Mouse (Mus musculus): ENCODE results near the gene Zfp609.
"Not testable (repeated sequence)": the region's sequence is repeated elsewhere in the genome, so short reads cannot be mapped to it uniquely, and the experiment has no call there.

Zfp609 gene

DNA sequence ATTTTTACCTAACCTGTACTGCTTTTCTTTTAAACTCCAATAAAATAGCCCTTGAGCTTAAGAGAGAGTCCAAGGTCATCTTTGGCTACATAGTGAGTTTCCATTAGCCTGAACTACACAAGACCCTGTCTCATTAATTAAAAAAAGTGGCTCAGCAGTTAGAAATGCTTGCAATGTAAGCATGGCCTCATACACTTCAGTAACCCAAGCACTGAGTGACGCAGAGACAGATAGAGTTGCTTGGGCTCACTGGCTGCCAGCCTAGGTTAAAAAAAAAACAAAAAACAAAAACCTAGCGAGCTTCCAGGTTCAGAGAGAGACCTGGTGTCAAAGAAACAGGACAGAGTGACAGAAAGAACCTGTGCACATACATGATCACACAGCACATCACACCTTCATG, 14.5 kb downstream of the Zfp609 start:
- no peak for DNase-seq (ENCODE audit: low read depth)

DNA sequence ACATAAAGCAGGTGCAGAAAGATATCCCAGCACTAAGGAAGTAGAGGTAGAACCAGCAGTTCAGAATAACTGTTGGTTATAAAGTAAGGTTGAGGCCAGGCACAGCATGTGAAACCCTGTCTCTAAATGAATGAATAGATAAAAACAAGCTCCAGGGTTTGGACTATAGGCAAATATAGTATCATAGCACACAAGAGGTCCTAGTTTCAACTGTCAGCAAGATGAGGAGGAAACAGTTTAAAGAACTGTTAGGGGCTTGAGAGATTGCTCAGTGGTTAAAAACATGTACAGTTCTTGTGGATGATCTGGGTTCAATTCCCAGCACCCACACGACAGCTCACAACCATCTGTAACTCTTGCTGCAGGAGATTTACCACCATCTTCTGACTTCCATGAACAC, 15.6 kb downstream of the Zfp609 start:
- DNase-seq (ENCODE audit: low read depth), result no peak

DNA sequence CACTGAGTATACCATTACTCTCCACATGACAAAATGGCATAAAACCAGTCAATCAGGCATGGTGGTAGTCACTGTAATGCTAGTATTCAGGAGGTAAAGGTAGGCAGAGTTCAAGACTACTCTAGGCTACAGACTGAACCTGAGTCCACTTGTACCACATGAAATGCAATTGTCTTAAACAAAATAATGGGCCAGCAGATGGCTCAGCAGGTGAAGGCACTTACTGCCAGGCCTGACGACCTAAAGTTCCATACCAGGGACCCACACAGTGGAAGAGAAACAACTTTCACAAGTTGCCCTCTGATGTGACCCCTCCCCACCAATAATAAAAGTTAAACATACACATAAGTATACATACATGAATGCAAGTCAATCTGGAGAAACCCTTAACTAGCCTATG, 19.5 kb downstream of the Zfp609 start:
- DNase-seq (ENCODE audit: low read depth), result no peak

GRCm38 (mm10) chr9:65807251-65807650, 20.1 kb downstream of the Zfp609 start:
- no peak for DNase-seq (ENCODE audit: low read depth)

GRCm38 (mm10) chr9:65799770-65800169, 27.6 kb downstream of the Zfp609 start:
- DNase-seq (ENCODE audit: low read depth), result no peak

GRCm38 (mm10) chr9:65795651-65796050, 31.7 kb downstream of the Zfp609 start:
- DNase-seq (ENCODE audit: low read depth), result no peak

- no peak for DNase-seq (ENCODE audit: low read depth)
These were observed 33.1 kb downstream of the Zfp609 start for GRCm38 (mm10) chr9:65794313-65794712.

GRCm38 (mm10) chr9:65793506-65793905, 33.9 kb downstream of the Zfp609 start:
- no peak for DNase-seq (ENCODE audit: low read depth)

- no peak for DNase-seq (ENCODE audit: low read depth)
These were observed 34.3 kb downstream of the Zfp609 start for GRCm38 (mm10) chr9:65793086-65793485.

DNA sequence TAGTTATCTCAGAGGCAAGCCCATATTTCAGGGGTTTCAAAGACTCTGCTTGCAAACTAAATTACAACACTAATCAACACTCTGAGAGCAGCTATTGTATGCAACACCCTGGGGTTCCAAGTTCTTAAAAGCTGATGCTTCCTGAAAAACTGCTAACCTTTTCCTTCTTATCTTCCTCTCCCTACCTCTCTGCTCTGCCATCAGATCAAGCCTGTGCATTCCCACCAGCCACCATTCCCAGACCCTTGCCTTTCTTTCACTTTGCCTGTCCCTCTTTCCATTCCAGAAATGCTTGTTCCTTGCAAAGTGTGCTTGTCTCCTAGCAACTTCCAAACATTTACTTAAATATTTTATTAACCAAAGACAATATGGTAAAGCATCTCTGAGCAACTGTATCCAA, 35.5 kb downstream of the Zfp609 start:
- no peak for DNase-seq (ENCODE audit: low read depth)

DNA sequence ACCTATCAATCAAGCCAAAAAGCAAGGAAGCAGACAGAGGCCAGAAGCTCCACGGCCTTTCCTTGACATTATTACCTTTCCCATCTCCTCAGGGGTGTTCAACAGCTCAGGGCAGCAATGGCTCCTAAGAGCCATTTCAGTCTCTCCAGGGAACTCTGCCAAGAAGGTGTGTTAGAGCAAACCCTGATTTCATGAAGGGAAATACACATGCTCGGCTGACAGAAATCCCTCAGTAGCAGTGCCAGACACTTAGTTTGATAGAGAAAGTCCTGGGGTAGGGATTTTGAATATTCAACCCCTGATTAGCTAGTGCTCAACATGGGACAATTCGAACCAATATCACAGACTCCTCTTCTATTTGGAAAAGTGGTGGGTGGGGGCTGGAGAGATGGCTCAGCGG, 36.3 kb downstream of the Zfp609 start:
- DNase-seq (ENCODE audit: low read depth), result no peak

GRCm38 (mm10) chr9:65789788-65790187, 37.6 kb downstream of the Zfp609 start:
- no peak for DNase-seq (ENCODE audit: low read depth)

DNA sequence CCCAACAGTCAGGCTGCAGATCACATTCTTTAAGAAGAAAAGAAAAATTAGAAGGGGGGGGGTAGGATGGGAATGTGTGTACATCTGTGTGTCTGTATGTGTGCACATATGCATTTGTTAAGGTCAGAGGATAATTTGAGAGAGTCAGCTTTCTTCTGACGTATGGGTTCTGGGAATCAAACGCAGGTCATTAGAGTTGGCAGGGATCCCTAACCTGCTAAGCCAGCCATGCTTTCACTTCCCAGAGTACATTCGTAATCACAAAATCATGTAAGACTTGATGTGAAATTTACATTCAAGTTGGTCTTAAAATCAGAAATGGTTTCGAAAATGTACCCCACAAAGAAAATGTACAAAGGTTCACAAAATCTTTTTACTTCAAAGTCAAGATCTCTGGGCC, 38.8 kb downstream of the Zfp609 start:
- no peak for DNase-seq (ENCODE audit: low read depth)

DNA sequence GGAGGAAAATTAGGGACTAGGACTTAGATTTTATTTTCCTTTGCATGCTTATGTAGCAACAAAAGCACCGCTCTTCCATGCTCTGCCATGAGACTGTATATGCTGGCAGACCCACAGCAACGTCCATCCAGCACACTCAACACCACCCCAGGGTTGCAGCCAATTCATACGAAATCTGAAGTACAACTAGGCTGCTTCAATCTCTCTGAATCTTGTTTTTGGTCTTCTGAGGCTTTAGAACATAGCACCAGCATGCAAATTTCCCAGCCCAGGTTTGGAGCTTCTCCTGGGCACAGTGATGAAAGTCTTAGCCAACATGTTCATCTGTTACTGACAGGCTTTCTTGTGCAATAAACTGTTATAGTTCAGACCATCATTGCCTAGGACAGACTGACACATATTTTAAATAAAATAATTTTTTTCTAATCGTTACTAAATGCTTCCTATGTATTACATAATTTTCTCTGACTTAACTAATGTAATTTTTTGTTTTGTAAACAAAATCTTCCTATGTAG, 39.5 kb downstream of the Zfp609 start:
- DNase-seq (ENCODE audit: low read depth), result no peak

DNA sequence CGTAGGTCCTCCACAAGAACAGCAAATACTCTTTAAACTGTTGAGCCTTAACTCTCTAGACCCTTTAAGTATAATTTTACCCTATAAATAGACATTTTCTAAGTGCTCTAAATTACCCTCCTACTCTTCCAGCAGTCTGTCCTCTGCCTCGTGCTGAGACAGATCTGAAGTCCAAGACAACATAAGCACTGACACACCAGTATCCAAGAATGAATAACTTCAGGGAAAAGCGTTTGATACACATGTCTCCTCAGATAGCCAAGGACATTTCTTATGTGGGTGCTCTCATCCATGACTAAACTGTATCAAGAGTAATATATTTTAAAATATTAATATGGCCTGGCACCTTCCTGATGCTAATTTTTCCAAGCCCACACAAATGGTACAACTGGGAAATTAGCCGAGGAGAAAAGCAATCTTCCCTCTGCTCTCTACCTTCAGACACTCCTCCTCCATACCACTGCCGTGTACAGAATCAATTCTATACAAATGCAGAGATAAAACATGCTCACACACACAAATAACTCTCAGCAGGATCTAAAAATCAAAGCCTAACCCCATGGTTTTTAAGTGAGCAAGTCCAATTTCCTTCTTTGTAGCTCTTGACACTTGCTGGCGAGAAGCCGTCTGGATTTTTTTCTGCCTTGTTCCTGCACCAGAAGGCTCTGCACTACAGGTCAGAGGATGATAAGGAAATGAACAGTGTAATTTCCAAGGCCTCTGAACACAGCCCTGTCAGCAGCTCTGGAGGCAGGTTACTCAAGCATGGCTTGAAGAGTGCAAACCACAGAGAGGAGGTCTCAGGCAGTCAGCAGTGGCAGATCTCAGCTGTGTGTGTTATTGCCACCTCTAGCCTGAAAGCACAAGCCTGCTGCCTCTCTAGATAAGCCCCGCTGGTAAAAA, 40.2 kb downstream of the Zfp609 start:
- peak; percentile 53 for DNase-seq (ENCODE audit: low read depth)

- DNase-seq (ENCODE audit: low read depth), result no peak
These were observed 41.5 kb downstream of the Zfp609 start for GRCm38 (mm10) chr9:65785772-65786368.

DNA sequence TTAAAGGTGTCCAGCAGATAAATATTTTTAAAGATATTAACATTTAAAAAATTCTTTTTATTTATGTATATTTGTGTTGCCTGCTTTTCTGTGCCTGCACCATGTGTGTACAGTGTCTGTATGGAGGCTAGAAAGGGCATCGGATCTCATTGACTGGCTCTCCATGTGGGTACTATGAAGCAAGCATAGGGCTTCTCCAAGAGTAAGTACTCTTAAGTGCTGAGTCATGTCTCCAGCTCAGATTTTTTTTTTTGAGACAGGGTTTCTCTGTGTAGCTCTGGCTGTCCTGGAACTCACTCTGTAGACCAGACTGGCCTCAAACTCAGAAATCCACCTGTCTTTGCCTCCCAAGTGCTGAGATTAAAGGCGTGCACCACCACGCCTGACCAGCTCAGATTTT, 47.7 kb downstream of the Zfp609 start:
- DNase-seq (ENCODE audit: low read depth), result not testable (repeated sequence)

GRCm38 (mm10) chr9:65776874-65777432, 50.4 kb downstream of the Zfp609 start:
- DNase-seq (ENCODE audit: low read depth), result no peak

- DNase-seq (ENCODE audit: low read depth), result no peak
These were observed 51.1 kb downstream of the Zfp609 start for GRCm38 (mm10) chr9:65776137-65776872.

DNA sequence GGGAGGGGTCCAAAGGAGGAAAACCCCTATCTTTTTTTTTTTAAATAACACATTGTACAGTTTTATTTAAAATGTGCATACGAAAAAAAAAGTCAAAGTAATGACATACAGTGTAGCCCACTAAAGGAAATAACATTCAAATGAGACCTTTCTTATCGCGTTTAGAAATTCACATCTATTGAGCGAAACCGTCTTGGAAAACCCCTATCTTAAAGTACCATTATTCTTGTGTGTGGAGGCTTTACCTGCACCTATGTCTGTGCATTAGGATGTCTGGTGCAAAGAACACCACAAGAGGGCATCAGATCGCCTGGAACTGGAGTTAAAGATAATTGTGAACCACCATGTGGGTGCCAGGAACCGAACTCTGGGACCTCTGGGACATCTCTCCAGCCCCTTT, 53.6 kb downstream of the Zfp609 start:
- no peak for DNase-seq (ENCODE audit: low read depth)

GRCm38 (mm10) chr9:65771011-65771664, 56.2 kb downstream of the Zfp609 start:
- DNase-seq (ENCODE audit: low read depth), result no peak

DNA sequence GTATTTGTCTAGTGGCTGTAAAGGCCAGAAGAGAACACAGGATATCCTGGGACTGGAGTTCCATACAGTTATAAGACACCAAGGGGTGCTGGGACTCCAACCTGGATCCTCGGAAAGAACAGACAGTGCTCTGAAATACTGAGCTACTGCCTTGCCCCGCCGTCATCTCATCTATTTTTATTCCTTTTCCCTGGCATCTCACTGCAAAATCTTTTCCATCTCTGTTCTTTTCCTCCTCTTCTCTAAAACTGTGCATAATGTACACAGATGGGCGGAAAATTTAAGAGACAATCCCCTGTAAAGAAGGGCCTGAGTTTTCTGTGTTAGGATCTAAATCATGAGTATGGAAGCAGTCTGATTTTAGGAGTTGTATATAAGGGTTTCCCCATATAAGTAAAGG, 64.6 kb downstream of the Zfp609 start:
- DNase-seq (ENCODE audit: low read depth), result no peak

Measured in c-Kit-positive CD71-negative TER-119-negative erythroid progenitor cells, embryonic 14.5 days (primary cell).